Mouse (Mus musculus) Patski (cell line): ENCODE data around the gene A730049H05Rik. TPM values are rescaled to one million over a fixed set of nuclear protein-coding genes. Genes with fewer than 3 reads are reported as not detected.

Experiments
- ATAC-seq: fragments of 100-300 bp; one replicate; pipeline ENCODE4 v1.8.0; 2021
- CTCF ChIA-PET: fragments of 350-600 bp; sonication (Branson Sonifier 250); formaldehyde crosslinking; loops from one replicate; lab custom pipeline; 2022; ENCODE audit warnings: inconsistent platforms; lab: Charles Lee
- POLR2A ChIA-PET: fragments of 350-600 bp; sonication (Branson Sonifier 250); formaldehyde crosslinking; loops from one replicate; lab custom pipeline; 2022; ENCODE audit warnings: antibody characterized with exemption, inconsistent platforms; lab: Charles Lee
- DNase-seq: peaks from one replicate; pipeline ENCODE4 v3.0.0-alpha.2; 2011; ENCODE audit warnings: low read depth, low spot score
- H3K27me3 ChIP-seq: fragments of 371-371 bp; one replicate; pipeline ENCODE4 v1.5.1; 2021
- CTCF ChIP-seq: fragments of 100-300 bp; IDR thresholded peaks from one replicate; pipeline ENCODE4 v1.5.1; 2021
- in situ Hi-C: fragments of 300-500 bp; cut with MboI; formaldehyde crosslinking; loops from 3 replicates; pipeline ENCODE4 v1.11.1; 2018; ENCODE audit warnings: low pct_unique_long_range_greater_than_20kb, mixed read lengths
- polyA plus RNA-seq: library from polyadenylated mRNA; unstranded; gene quantifications from one replicate; pipeline ENCODE4 v1.2.3, GENCODE M21; 2021

A730049H05Rik gene
- polyA plus RNA-seq, 1 experiment from 2014 or later: 0.59 TPM

DNA sequence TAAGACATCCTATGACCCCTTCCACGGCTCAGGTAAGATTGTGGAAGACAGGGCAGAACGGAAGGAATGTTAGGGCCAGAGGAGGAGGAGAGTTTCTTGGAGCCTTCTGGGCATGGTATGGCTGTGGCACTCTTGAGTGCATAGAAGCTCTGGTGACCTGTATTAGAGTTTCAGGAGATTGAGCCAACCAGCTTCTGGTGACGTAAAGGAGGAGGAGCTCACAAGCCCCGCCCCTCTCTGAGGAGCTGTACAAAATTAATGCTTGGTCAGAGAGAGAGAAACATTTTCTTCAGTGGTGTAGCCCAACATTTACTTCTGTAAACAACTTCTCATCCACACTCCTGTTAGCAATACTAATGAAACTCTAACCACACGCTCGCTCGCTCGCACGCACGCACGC, 13.9 kb upstream of the A730049H05Rik start:
- ATAC-seq (no peak), DNase-seq (no peak)
- ChIA-PET CTCF (interaction anchor here (1.0 kb wide), 1 partner anchor 26 kb away, joined by 3 read pairs; no protein-coding TSS in a partner anchor), POLR2A (no interaction called here)
- in situ Hi-C loops: no loop called here
- H3K27me3 ChIP-seq: no peaks in the 10 kb centered on the region
- no peak for TF ChIP-seq CTCF

DNA sequence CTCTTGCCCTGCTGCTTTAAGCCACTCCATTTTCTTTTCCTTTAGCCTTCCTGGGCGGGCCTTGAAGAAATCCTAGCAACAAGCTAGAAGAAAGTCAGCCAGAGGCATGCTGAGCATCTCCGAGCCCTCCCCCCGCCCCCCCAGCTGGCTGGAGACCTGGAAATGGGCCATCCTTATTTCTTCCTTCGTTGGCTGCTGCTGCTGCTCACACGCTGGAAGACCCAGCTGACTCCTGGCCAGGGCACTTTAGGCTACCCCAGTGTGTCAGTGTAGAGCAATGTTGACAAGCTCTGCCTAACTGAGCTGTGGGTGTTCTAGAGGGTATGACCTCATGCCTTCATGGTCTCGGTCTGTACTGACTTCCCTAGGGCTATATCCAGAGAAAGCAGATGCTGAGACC, 13.1 kb upstream of the A730049H05Rik start:
- in situ Hi-C loops: no loop called here
- peak; percentile 47 for ATAC-seq
- DNase-seq: peak; percentile 20
- no peak for TF ChIP-seq CTCF
- no peaks in the 10 kb centered on the region for H3K27me3 ChIP-seq
- ChIA-PET CTCF (interaction anchor here (1.0 to 1.1 kb wide), 2 partner anchors 18 to 25 kb away, joined by 3 to 5 read pairs; no protein-coding TSS in a partner anchor), POLR2A (interaction anchor here (1.3 kb wide), 1 partner anchor 11 kb away, joined by 3 read pairs; no protein-coding TSS in a partner anchor)

DNA sequence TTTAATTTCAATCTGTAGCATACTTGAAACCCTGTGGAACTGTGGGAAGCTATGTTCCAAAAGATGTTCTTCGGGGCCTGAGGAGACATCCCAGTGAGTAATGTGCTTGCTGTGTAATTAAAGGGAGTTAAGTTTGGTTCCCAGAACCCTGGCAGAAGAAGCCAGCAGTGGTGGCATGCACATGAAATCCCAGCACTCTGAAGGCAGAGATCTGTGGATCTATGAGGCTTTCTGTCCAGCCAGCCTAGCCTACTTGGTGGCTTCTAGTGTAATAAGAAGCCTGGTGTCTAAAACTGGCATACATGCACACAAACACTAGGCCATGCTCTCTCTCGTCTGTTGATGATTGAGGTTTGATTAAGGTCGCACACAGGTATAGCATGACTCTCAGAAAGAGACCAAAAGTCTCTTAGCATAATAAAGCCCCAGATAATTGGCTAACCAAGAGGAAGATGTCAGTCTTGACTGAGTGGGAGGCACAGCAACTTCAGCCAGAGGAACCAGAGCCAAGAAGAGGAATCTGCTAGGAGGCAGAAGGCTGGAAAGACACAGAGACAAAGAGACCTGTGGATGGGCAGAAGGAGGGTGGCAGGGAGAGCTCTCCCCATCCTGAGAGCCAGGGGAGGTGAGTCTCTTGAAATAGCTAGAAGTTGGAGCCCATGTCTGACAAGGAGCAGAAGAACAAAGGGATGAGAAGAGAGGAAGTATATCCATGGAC, 11.9 kb upstream of the A730049H05Rik start:
- ATAC-seq (no peak), DNase-seq (no peak)
- H3K27me3 ChIP-seq: no peaks in the 10 kb centered on the region
- POLR2A ChIA-PET: interaction anchor here (1.3 kb wide), 1 partner anchor 10 kb away, joined by 3 read pairs; no protein-coding TSS in a partner anchor
- TF ChIP-seq CTCF: no peak
- in situ Hi-C loops: no loop called here
- CTCF ChIA-PET: interaction anchor here (1.1 kb wide), 1 partner anchor 24 kb away, joined by 3 read pairs; no protein-coding TSS in a partner anchor

DNA sequence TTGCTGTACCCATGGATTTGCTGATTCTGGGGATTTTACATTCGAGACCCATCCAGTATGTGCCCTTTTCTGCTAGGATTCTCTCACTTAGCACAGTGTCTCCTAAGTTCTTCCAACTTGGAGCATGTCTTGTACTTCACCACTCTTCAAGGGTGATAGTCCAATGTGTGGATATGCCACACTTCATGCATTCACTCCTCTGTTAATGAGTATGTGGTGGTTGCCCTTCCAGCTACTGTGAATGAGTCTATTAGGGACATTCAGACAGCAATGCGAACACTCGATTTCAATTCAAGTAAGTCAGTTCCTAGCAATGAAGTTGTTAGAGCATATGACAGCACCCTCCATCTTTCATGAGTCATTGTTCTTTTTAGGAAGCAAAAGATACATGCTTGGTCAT, 6.5 kb upstream of the A730049H05Rik start:
- DNase-seq (no peak), ATAC-seq (no peak)
- ChIA-PET CTCF (no interaction called here), POLR2A (no interaction called here)
- in situ Hi-C loops: no loop called here
- TF ChIP-seq CTCF: no peak
- no peaks in the 10 kb centered on the region for H3K27me3 ChIP-seq

DNA sequence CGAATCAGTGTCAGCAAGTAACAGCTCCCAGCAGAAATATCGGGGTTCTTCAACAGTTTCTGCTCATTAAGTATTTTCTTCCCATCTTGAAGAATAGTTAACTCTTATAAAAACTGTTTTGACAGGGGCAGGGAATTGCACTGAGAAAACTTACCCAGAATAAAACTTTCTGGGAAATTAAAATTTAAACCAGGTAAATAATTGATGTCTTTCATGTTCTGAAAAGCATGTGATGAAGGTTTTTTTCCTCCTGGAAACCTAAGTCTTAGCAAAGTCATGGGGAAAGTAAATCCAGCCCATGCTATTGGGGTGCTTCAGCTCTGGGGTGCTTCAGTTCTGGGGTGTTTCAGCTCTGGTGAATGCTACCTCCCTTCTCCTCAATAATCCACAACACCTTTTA, 5.7 kb upstream of the A730049H05Rik start:
- H3K27me3 ChIP-seq: no peaks in the 10 kb centered on the region
- no peak for TF ChIP-seq CTCF
- ChIA-PET POLR2A (no interaction called here), CTCF (interaction anchor here (1.3 kb wide), 1 partner anchor 11 kb away, joined by 3 read pairs; no protein-coding TSS in a partner anchor)
- no peak for ATAC-seq
- no peak for DNase-seq
- in situ Hi-C loops: no loop called here

DNA sequence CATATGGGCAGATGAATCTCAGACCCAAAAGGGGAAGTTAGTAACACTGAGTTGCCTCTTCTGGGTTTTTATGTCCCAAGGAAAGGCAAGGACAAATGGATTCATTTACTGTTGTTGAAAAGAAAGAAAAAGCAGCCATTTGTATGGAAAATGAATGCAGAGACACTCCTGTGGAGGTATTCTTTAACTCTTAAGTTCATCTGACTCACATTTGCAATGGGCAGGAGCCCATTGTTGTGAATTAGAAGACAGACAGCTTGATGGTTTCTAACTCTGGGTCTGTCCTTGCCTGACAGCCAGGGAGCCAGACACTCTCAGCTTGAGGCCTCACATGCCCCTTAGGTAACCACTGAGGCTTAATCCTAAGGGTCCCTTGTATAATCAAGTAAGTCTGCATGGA, 4.7 kb upstream of the A730049H05Rik start:
- ChIA-PET POLR2A (no interaction called here), CTCF (interaction anchor here (1.3 kb wide), 1 partner anchor 10 kb away, joined by 3 read pairs; no protein-coding TSS in a partner anchor)
- in situ Hi-C loops: no loop called here
- no peak for TF ChIP-seq CTCF
- H3K27me3 ChIP-seq: no peaks in the 10 kb centered on the region
- DNase-seq (no peak), ATAC-seq (no peak)

DNA sequence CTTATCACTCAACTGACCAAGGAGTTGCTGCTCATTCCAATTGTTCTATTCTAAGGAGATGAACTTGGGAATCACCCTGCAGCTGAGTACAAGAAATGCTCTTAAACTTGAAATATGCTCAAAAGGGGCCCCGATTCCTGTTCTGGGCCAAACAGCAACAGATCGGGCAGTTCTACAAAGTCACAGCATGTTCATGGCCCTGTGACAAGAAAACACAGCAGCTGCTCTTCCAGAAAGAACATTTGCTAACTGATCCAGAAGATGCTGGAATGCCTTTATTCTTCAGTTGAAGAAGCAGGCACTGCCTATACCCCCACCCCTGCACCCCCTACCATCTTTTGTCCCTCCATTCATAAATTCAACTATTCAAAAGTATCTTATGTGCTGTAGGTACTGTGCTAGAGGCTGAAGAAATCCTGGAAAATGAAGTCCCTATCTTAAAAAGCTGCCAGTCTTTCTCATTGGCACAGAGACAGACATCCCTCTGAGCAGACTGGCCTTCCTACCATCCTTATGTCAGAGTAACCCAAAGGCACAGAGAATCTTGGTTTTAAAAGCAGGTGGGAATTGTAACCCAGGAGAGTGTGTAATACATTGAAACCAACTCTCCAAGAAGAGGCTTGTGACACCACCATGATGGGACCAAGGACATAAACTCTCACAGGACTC, 3.4 kb upstream of the A730049H05Rik start:
- ChIA-PET POLR2A (no interaction called here), CTCF (interaction anchor here (0.9 kb wide), 1 partner anchor 24 kb away, joined by 3 read pairs; no protein-coding TSS in a partner anchor)
- ATAC-seq (no peak), DNase-seq (no peak)
- H3K27me3 ChIP-seq: no peaks in the 10 kb centered on the region
- in situ Hi-C loops: no loop called here
- no peak for TF ChIP-seq CTCF

DNA sequence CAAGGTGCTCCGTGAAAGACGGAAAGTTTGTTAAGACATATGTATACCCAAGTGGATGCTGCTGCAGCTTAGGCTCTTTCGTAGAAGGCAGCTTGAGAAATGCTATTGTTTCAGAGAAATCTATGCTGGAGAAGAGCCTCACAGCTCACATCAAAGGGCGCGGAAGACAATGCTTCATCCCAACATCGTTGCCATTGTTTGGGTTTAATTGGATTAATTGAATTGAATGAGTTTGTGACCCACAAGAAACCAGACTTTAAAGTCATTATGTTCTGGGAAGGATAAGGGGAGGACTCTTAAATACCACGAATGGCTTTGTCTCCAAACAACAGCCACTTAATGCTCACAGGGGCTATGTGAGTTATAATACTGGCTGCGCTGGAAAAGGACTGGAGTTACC, 1.4 kb downstream of the A730049H05Rik start:
- no peak for DNase-seq
- in situ Hi-C loops: no loop called here
- CTCF ChIA-PET: interaction anchor here (1.0 kb wide), 2 partner anchors 9 to 14 kb away, joined by 3 read pairs; no protein-coding TSS in a partner anchor
- POLR2A ChIA-PET: no interaction called here
- H3K27me3 ChIP-seq: no peaks in the 10 kb centered on the region
- ATAC-seq: no peak
- no peak for TF ChIP-seq CTCF

DNA sequence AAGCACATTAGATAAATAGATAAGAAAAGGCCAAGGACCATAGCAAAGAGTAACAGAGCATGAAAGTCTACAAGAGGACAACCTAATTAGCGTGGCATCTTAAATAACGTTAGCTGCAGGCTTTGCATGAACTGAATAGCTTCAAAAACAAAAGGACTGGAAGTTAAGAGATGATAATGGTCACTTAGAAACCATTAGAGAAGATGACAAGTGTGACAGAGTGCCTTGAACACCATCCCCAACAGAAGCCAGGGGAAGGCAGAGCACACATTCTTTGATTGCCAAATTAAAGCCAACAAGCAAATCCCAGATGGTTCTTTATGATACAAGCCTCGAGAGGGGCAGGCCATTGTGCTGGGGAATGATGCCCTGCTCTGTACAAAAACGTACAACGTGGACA, 5.3 kb downstream of the A730049H05Rik start:
- ATAC-seq: no peak
- DNase-seq: no peak
- no peaks in the 10 kb centered on the region for H3K27me3 ChIP-seq
- no peak for TF ChIP-seq CTCF
- in situ Hi-C loops: no loop called here
- POLR2A ChIA-PET: no interaction called here
- CTCF ChIA-PET: interaction anchor here (1.0 to 1.5 kb wide), 3 partner anchors 10 to 34 kb away, joined by 3 to 4 read pairs (median 3); no protein-coding TSS in a partner anchor

DNA sequence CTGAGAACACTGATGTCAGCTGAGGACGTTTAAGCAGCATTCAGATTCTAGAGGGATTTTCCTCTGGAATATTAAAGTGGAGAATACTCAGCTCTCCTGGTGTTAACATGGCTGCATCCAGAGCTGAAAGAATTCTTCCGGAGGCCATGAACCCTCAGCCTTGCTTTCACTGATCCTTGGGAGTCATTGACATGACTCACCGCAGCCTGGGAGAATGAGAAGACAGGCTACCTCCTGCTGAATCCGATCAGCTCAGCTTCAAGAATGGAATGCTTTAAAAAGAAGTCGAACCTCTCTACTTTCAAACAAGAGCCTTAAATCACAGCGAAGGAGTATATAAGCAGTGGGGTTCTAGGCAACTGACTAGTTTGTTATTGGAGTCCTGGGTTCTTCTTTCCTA, 5.7 kb downstream of the A730049H05Rik start:
- no peak for TF ChIP-seq CTCF
- ChIA-PET CTCF (interaction anchor here (1.0 kb wide), 2 partner anchors 11 to 35 kb away, joined by 3 read pairs; no protein-coding TSS in a partner anchor), POLR2A (no interaction called here)
- H3K27me3 ChIP-seq: no peaks in the 10 kb centered on the region
- DNase-seq (no peak), ATAC-seq (no peak)
- in situ Hi-C loops: no loop called here
